Mouse (Mus musculus): ENCODE results near the gene Cbx7. TPM values are rescaled to one million over a fixed set of nuclear protein-coding genes. Genes with fewer than 3 reads are reported as not detected.

Gene Cbx7
- total and polyA plus RNA-seq, 3 experiments = 8.1 to 12.4 (median 12.1) TPM

DNA sequence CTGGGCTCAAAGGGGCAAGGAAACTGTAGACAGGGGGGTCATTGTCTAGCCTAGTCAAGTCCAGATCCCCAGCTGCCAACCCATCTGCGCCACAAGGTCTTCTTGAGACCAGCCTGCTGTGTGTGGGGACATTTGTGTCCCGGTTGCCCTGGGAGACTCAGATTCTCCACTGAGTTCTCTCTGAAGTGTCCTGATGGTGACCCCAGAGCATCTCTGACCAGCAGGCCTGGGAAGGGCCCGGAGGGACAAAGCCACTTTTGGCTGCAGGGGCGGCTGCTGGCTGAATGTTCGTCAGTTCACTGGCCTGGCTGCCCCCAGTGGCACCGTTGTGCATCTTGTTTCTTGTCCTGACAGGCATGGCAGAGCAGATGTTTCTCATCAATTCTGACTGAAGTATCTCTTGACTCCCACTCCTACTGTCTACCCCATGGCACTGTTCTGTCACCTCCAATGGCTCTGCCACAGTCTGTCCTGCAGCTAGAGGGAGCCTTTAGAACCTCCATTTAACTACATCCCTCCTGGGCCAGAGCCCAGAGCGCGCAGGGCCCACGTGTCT is 9.5 kb downstream of the Cbx7 start:
- no peak overlapping the region for H3K27ac ChIP-seq (ENCODE audit: insufficient read depth, low read depth)
- dilution Hi-C loops (cut with MboI; ENCODE audit: extremely low pct_ligation_motif_present, extremely low pct_unique_long_range_greater_than_20kb, low sequenced_read_pairs) = no loop called here
- TF ChIP-seq SMC3 (IDR thresholded peaks at IDR 0.05; ENCODE audit: low read depth, low read length) (peak; percentile 36), POLR2AphosphoS2 (IDR thresholded peaks at IDR 0.05; ENCODE audit: low read depth, low read length) (no peak), RAD21 (IDR thresholded peaks at IDR 0.05; ENCODE audit: low read depth, low read length) (peak; percentile 31), CTCF (conservative IDR thresholded peaks at IDR 0.05 in 1 of 2, IDR thresholded peaks at IDR 0.05 in 1 of 2; ENCODE audit: low read depth in 2 of 2, low read length in 2 of 2) (peak in 1 of 2 experiments; percentile 43; a peak in 2 of 4 replicates), IRF4 (IDR thresholded peaks at IDR 0.05; ENCODE audit: low read depth, low read length) (no peak), JUND (conservative IDR thresholded peaks at IDR 0.05; ENCODE audit: low read depth, low read length) (no peak), BHLHE40 (IDR thresholded peaks at IDR 0.05; ENCODE audit: low read depth, low read length) (no peak), E2F4 (IDR thresholded peaks at IDR 0.05; ENCODE audit: insufficient replicate concordance, low read depth, low read length) (no peak)
- peaks cover 0 to 10% of the 10 kb centered on the region in 2 experiments; a peak in 2 of 4 replicates for H3K4me1 ChIP-seq (ENCODE audit: control insufficient read depth in 1 of 2, insufficient read depth in 2 of 2)
- H3K4me3 ChIP-seq (replicated peaks in 1 of 3; ENCODE audit: low read depth in 2 of 3, low read length in 2 of 3, poor library complexity in 1 of 3) = no peak overlapping the region
- no peak overlapping the region for H3K4me2 ChIP-seq (ENCODE audit: insufficient read depth, low read depth, poor library complexity, severe bottlenecking)
- in situ Hi-C loops (cut with MboI; ENCODE audit: low pct_ligation_motif_present, low pct_unique_long_range_greater_than_20kb, low sequenced_read_pairs) = loop anchor here (5.0 kb wide), 1 partner anchor 36 kb away; no protein-coding TSS in a partner anchor
- peaks cover 18% of the 10 kb centered on the region for H3K27me3 ChIP-seq (replicated peaks)
- H3K9me3 ChIP-seq (replicated peaks; ENCODE audit: low read length) = no peaks in the 10 kb centered on the region
- DNase-seq (ENCODE audit: extremely low read depth) = no peak
- H3K9ac ChIP-seq (ENCODE audit: insufficient read depth, low read depth) = no peak overlapping the region
- H3K79me2 ChIP-seq (replicated peaks; ENCODE audit: control insufficient read depth, extremely low read depth, insufficient read depth, poor library complexity, severe bottlenecking) = no peaks in the 10 kb centered on the region
- no peaks in the 10 kb centered on the region for H3K36me3 ChIP-seq (replicated peaks in 1 of 2; ENCODE audit: control insufficient read depth in 1 of 2, insufficient read depth in 1 of 2, low read length in 1 of 2)

DNA sequence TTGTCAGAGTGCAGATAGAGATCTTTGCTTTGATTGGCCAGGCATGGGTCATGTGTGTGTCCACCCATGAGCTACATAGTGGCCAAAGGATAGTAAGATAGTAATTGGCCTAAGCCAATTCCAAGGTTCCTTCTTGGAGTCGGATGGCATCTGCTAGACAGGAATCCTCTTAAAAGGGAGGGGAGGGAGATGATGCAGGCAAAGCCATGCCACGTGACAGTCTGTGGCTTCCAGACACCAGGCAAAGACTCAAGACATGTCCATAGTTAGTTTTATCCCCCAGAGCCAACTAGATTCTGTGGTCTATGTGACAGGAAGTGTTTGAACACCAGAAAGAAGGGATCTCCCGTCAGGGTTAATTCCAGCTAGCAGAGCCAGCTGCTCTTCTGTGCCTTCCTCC is 12.5 kb downstream of the Cbx7 start:
- Histone ChIP-seq H3K4me3 (replicated peaks in 1 of 3; ENCODE audit: low read depth in 2 of 3, low read length in 2 of 3, poor library complexity in 1 of 3) (no peak overlapping the region), H3K4me1 (ENCODE audit: control insufficient read depth in 1 of 2, insufficient read depth in 2 of 2) (peaks cover 0 to 10% of the 10 kb centered on the region in 2 experiments; a peak in 2 of 4 replicates), H3K27ac (ENCODE audit: insufficient read depth, low read depth) (no peak overlapping the region), H3K27me3 (replicated peaks) (peaks cover 21% of the 10 kb centered on the region), H3K4me2 (ENCODE audit: insufficient read depth, low read depth, poor library complexity, severe bottlenecking) (no peak overlapping the region), H3K9me3 (replicated peaks; ENCODE audit: low read length) (no peaks in the 10 kb centered on the region), H3K9ac (ENCODE audit: insufficient read depth, low read depth) (no peak overlapping the region), H3K79me2 (replicated peaks; ENCODE audit: control insufficient read depth, extremely low read depth, insufficient read depth, poor library complexity, severe bottlenecking) (no peaks in the 10 kb centered on the region), H3K36me3 (replicated peaks in 1 of 2; ENCODE audit: control insufficient read depth in 1 of 2, insufficient read depth in 1 of 2, low read length in 1 of 2) (no peaks in the 10 kb centered on the region)
- dilution Hi-C loops (cut with MboI; ENCODE audit: extremely low pct_ligation_motif_present, extremely low pct_unique_long_range_greater_than_20kb, low sequenced_read_pairs) = no loop called here
- TF ChIP-seq ZKSCAN1 (IDR thresholded peaks at IDR 0.05; ENCODE audit: borderline replicate concordance, low read depth, low read length) (no peak), NRF1 (IDR thresholded peaks at IDR 0.05; ENCODE audit: low read depth, low read length) (no peak), RAD21 (IDR thresholded peaks at IDR 0.05; ENCODE audit: low read depth, low read length) (no peak), JUN (IDR thresholded peaks at IDR 0.05; ENCODE audit: insufficient read depth, low read depth, low read length) (no peak), SMC3 (IDR thresholded peaks at IDR 0.05; ENCODE audit: low read depth, low read length) (no peak), POLR2AphosphoS2 (IDR thresholded peaks at IDR 0.05; ENCODE audit: low read depth, low read length) (no peak), GABPA (IDR thresholded peaks at IDR 0.05; ENCODE audit: insufficient replicate concordance, low read depth, low read length) (no peak)
- no peak for DNase-seq (ENCODE audit: extremely low read depth)
- in situ Hi-C loops (cut with MboI; ENCODE audit: low pct_ligation_motif_present, low pct_unique_long_range_greater_than_20kb, low sequenced_read_pairs) = no loop called here

DNA sequence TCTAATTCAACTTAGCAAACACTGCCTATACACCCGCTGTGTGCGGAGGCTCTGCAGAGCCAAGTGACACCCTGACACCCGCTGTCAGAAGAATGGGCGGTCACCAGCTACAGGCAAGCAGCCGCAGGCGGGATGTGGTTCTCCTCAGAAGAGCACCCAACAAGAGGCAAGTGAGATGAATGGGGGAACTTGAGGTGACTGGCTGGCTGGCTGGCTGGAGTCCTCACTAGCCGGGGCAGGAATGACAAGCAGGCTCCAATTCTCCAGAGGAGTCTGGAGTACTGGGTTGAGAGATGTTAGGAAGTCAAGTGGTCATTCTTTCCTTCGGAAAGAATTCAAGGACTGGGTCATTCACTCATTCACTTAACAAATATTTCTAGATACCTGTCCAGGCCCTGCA is 14.4 kb downstream of the Cbx7 start:
- dilution Hi-C loops (cut with MboI; ENCODE audit: extremely low pct_ligation_motif_present, extremely low pct_unique_long_range_greater_than_20kb, low sequenced_read_pairs) = no loop called here
- H3K36me3 ChIP-seq (replicated peaks in 1 of 2; ENCODE audit: control insufficient read depth in 1 of 2, insufficient read depth in 1 of 2, low read length in 1 of 2) = no peaks in the 10 kb centered on the region
- TF ChIP-seq MAFK (IDR thresholded peaks at IDR 0.05; ENCODE audit: insufficient replicate concordance, low read length) (no peak), SIN3A (IDR thresholded peaks at IDR 0.05; ENCODE audit: low read length) (no peak), IRF4 (IDR thresholded peaks at IDR 0.05; ENCODE audit: low read depth, low read length) (no peak), RCOR1 (conservative IDR thresholded peaks at IDR 0.05; ENCODE audit: low read depth, low read length) (no peak), UBTF (IDR thresholded peaks at IDR 0.05; ENCODE audit: low read depth, low read length) (no peak), MYC (IDR thresholded peaks at IDR 0.05; ENCODE audit: low read depth, low read length) (no peak), MAX (IDR thresholded peaks at IDR 0.05; ENCODE audit: low read length) (no peak), POLR2A (IDR thresholded peaks at IDR 0.05; ENCODE audit: low read depth, low read length) (no peak), ZNF384 (IDR thresholded peaks at IDR 0.05; ENCODE audit: low read depth, low read length) (no peak), ELF1 (IDR thresholded peaks at IDR 0.05; ENCODE audit: low read depth, low read length) (no peak), NELFE (IDR thresholded peaks at IDR 0.05; ENCODE audit: low read depth, low read length) (no peak), JUND (conservative IDR thresholded peaks at IDR 0.05; ENCODE audit: low read depth, low read length) (no peak), PAX5 (IDR thresholded peaks at IDR 0.05; ENCODE audit: low read length) (no peak), EP300 (IDR thresholded peaks at IDR 0.05; ENCODE audit: low read length) (no peak), SMC3 (IDR thresholded peaks at IDR 0.05; ENCODE audit: low read depth, low read length) (no peak)
- peaks cover 29% of the 10 kb centered on the region for H3K27me3 ChIP-seq (replicated peaks)
- H3K4me1 ChIP-seq (ENCODE audit: control insufficient read depth in 1 of 2, insufficient read depth in 2 of 2) = peaks cover 0 to 10% of the 10 kb centered on the region in 2 experiments; a peak in 2 of 4 replicates
- H3K27ac ChIP-seq (ENCODE audit: insufficient read depth, low read depth) = no peak overlapping the region
- no peak overlapping the region for H3K4me2 ChIP-seq (ENCODE audit: insufficient read depth, low read depth, poor library complexity, severe bottlenecking)
- no peaks in the 10 kb centered on the region for H3K79me2 ChIP-seq (replicated peaks; ENCODE audit: control insufficient read depth, extremely low read depth, insufficient read depth, poor library complexity, severe bottlenecking)
- no peak for DNase-seq (ENCODE audit: extremely low read depth)
- H3K4me3 ChIP-seq (replicated peaks in 1 of 3; ENCODE audit: low read depth in 2 of 3, low read length in 2 of 3, poor library complexity in 1 of 3) = no peak overlapping the region
- no peak overlapping the region for H3K9ac ChIP-seq (ENCODE audit: insufficient read depth, low read depth)
- in situ Hi-C loops (cut with MboI; ENCODE audit: low pct_ligation_motif_present, low pct_unique_long_range_greater_than_20kb, low sequenced_read_pairs) = no loop called here
- H3K9me3 ChIP-seq (replicated peaks; ENCODE audit: low read length) = no peaks in the 10 kb centered on the region
